Mouse (Mus musculus) retina, embryonic 14.5 days (tissue): ENCODE data around the gene Pdss2.
A peak's percentile ranks its signal among the peaks of the same experiment; 100 is the strongest.

ENCODE experiments used
- DNase-seq: peaks from one replicate; pipeline ENCODE4 v3.0.0-alpha.2; 2015; ENCODE audit warnings: low spot score

Gene Pdss2

GRCm38 (mm10) chr10:43312658-43313417 is 91.6 kb downstream of the Pdss2 start:
- DNase-seq = no peak

GRCm38 (mm10) chr10:43315228-43315627 is 93.9 kb downstream of the Pdss2 start:
- DNase-seq = no peak

GRCm38 (mm10) chr10:43317327-43317951 is 96.2 kb downstream of the Pdss2 start:
- DNase-seq = peak; percentile 86

GRCm38 (mm10) chr10:43321019-43321418 is 99.7 kb downstream of the Pdss2 start:
- no peak for DNase-seq

GRCm38 (mm10) chr10:43322446-43323178 is 101.3 kb downstream of the Pdss2 start:
- no peak for DNase-seq

- peak; percentile 77 for DNase-seq
These were observed 102.1 kb downstream of the Pdss2 start for GRCm38 (mm10) chr10:43323386-43323785.

- DNase-seq = no peak
These were observed 108.5 kb downstream of the Pdss2 start for GRCm38 (mm10) chr10:43329813-43330212.

GRCm38 (mm10) chr10:43330691-43331090 is 109.4 kb downstream of the Pdss2 start:
- DNase-seq = no peak

GRCm38 (mm10) chr10:43331931-43332701 is 110.8 kb downstream of the Pdss2 start:
- DNase-seq = peak; percentile 38

GRCm38 (mm10) chr10:43335874-43336273 is 114.6 kb downstream of the Pdss2 start:
- DNase-seq = no peak

GRCm38 (mm10) chr10:43337110-43337509 is 115.8 kb downstream of the Pdss2 start:
- no peak for DNase-seq

GRCm38 (mm10) chr10:43339811-43340210 is 118.5 kb downstream of the Pdss2 start:
- no peak for DNase-seq

GRCm38 (mm10) chr10:43349718-43350117 is 128.4 kb downstream of the Pdss2 start:
- no peak for DNase-seq

- no peak for DNase-seq
These were observed 136.6 kb downstream of the Pdss2 start for GRCm38 (mm10) chr10:43357884-43358283.

- DNase-seq = no peak
These were observed 141.7 kb downstream of the Pdss2 start for GRCm38 (mm10) chr10:43362947-43363346.

- peak; percentile 12 for DNase-seq
These were observed 142.2 kb downstream of the Pdss2 start for GRCm38 (mm10) chr10:43363431-43363851.

GRCm38 (mm10) chr10:43365909-43366308 is 144.6 kb downstream of the Pdss2 start:
- DNase-seq = no peak

- DNase-seq = no peak
These were observed 147.3 kb downstream of the Pdss2 start for GRCm38 (mm10) chr10:43368611-43369010.

- DNase-seq = peak; percentile 17
These were observed 151.0 kb downstream of the Pdss2 start for GRCm38 (mm10) chr10:43372315-43372714.

- no peak for DNase-seq
These were observed 151.7 kb downstream of the Pdss2 start for GRCm38 (mm10) chr10:43373035-43373434.

GRCm38 (mm10) chr10:43373666-43374065 is 152.4 kb downstream of the Pdss2 start:
- DNase-seq = no peak

GRCm38 (mm10) chr10:43375286-43375685 is 154.0 kb downstream of the Pdss2 start:
- no peak for DNase-seq
